Mouse (Mus musculus): ENCODE data around the gene 1190002N15Rik. TPM values are rescaled to one million over a fixed set of nuclear protein-coding genes. Genes with fewer than 3 reads are reported as not detected.

Gene 1190002N15Rik
- total RNA-seq, 2 experiments from 2014 or later, result 19.6 to 20.7 TPM

GRCm38 (mm10) chr9:94534226-94534625 lies 3.7 kb downstream of the 1190002N15Rik start:
- intact Hi-C loops (cut with DNase I), result loop anchor here (10.0 kb wide), 1 partner anchor 1899 kb away; no protein-coding TSS in a partner anchor
- DNase-seq, result no peak

GRCm38 (mm10) chr9:94533641-94534040 lies 4.2 kb downstream of the 1190002N15Rik start:
- intact Hi-C loops (cut with DNase I), result loop anchor here (10.0 kb wide), 1 partner anchor 1899 kb away; no protein-coding TSS in a partner anchor
- DNase-seq, result peak; percentile 13

GRCm38 (mm10) chr9:94529987-94530386 lies 7.9 kb downstream of the 1190002N15Rik start:
- intact Hi-C loops (cut with DNase I), result loop anchor here (10.0 kb wide), 1 partner anchor 1895 kb away; no protein-coding TSS in a partner anchor
- DNase-seq, result no peak

- DNase-seq, result no peak
- intact Hi-C loops (cut with DNase I), result no loop called here
Measured at GRCm38 (mm10) chr9:94529146-94529746, 8.6 kb downstream of the 1190002N15Rik start.

GRCm38 (mm10) chr9:94526473-94526872 lies 11.4 kb downstream of the 1190002N15Rik start:
- intact Hi-C loops (cut with DNase I), result no loop called here
- peak; percentile 41 for DNase-seq

- DNase-seq, result no peak
- intact Hi-C loops (cut with DNase I), result no loop called here
Measured at GRCm38 (mm10) chr9:94512246-94512645, 25.6 kb downstream of the 1190002N15Rik start.

- no peak for DNase-seq
- intact Hi-C loops (cut with DNase I), result no loop called here
Measured at GRCm38 (mm10) chr9:94511139-94511538, 26.7 kb downstream of the 1190002N15Rik start.

GRCm38 (mm10) chr9:94506980-94507379 lies 30.9 kb downstream of the 1190002N15Rik start:
- DNase-seq, result no peak
- intact Hi-C loops (cut with DNase I), result no loop called here

- no peak for DNase-seq
- intact Hi-C loops (cut with DNase I), result no loop called here
Measured at GRCm38 (mm10) chr9:94491467-94491866, 46.4 kb downstream of the 1190002N15Rik start.

GRCm38 (mm10) chr9:94487976-94488375 lies 49.9 kb downstream of the 1190002N15Rik start:
- intact Hi-C loops (cut with DNase I), result no loop called here
- no peak for DNase-seq

- intact Hi-C loops (cut with DNase I), result no loop called here
- peak; percentile 4 for DNase-seq
Measured at GRCm38 (mm10) chr9:94483291-94483879, 54.5 kb downstream of the 1190002N15Rik start.

- peak; percentile 90 for DNase-seq
- intact Hi-C loops (cut with DNase I), result no loop called here
Measured at GRCm38 (mm10) chr9:94482215-94482975, 55.5 kb downstream of the 1190002N15Rik start.

- intact Hi-C loops (cut with DNase I), result no loop called here
- DNase-seq, result no peak
Measured at GRCm38 (mm10) chr9:94481057-94481456, 56.8 kb downstream of the 1190002N15Rik start.

- no peak for DNase-seq
- intact Hi-C loops (cut with DNase I), result no loop called here
Measured at GRCm38 (mm10) chr9:94479382-94479781, 58.5 kb downstream of the 1190002N15Rik start.

GRCm38 (mm10) chr9:94478954-94479353 lies 58.9 kb downstream of the 1190002N15Rik start:
- no peak for DNase-seq
- intact Hi-C loops (cut with DNase I), result no loop called here

- DNase-seq, result no peak
- intact Hi-C loops (cut with DNase I), result no loop called here
Measured at GRCm38 (mm10) chr9:94475973-94476372, 61.9 kb downstream of the 1190002N15Rik start.

GRCm38 (mm10) chr9:94473898-94474297 lies 64.0 kb downstream of the 1190002N15Rik start:
- intact Hi-C loops (cut with DNase I), result no loop called here

GRCm38 (mm10) chr9:94472963-94473582 lies 64.8 kb downstream of the 1190002N15Rik start:
- no peak for DNase-seq
- intact Hi-C loops (cut with DNase I), result no loop called here

More at GRCm38 (mm10) chr9:94473898-94474297, 64.0 kb downstream of the 1190002N15Rik start:
- DNase-seq, result no peak

GRCm38 (mm10) chr9:94471485-94471884 lies 66.4 kb downstream of the 1190002N15Rik start:
- intact Hi-C loops (cut with DNase I), result no loop called here
- no peak for DNase-seq

All from left cerebral cortex, postnatal 4 days (tissue).